Comparison of ENCODE assay signal across 32 mouse cellular contexts in genomic region chr2:121184142-121184541, GRCm38 (mm10).
"Had no signal": no experiment of that assay in that cellular context is flagged by ENCODE, and none has a peak within 500 bp of the region (broad histone marks: within the 10 kb centered on the region; RNA-seq: fewer than 3 reads in every experiment).

No protein-coding gene starts in this region.

- H3K9ac ChIP-seq: heart, embryonic 12.5 days; heart, embryonic 13.5 days; heart, embryonic 15.5 days; hindbrain, embryonic 12.5 days; hindbrain, embryonic 13.5 days; hindbrain, embryonic 14.5 days; hindbrain, embryonic 15.5 days; intestine, embryonic 15.5 days; kidney, embryonic 15.5 days had no signal

- DNase-seq: heart, postnatal 10 days; heart, postnatal 14 days; heart, postnatal 36 days; heart, postnatal 4 days; kidney, adult 11 months; kidney, adult 18-20 months; kidney, adult 2 months; kidney, adult 8-10 months; kidney, adult 9 months; kidney, postnatal 10 days; kidney, postnatal 14 days; kidney, postnatal 36 days; kidney, postnatal 4 days; layer of hippocampus, adult 9-11 months; layer of hippocampus, postnatal 36 days had no signal

- ATAC-seq: hindbrain, embryonic 16.5 days; hindbrain, postnatal 0 days; intestine, embryonic 15.5 days; intestine, embryonic 16.5 days; intestine, postnatal 0 days had no signal

- H3K4me2 ChIP-seq: heart, embryonic 11.5 days; heart, embryonic 12.5 days; heart, embryonic 13.5 days; heart, embryonic 15.5 days; hindbrain, embryonic 12.5 days; hindbrain, embryonic 13.5 days; hindbrain, embryonic 14.5 days; hindbrain, embryonic 15.5 days; intestine, embryonic 15.5 days; kidney, embryonic 15.5 days had no signal

- H3K4me3 ChIP-seq: heart, embryonic 12.5 days; heart, embryonic 13.5 days; heart, embryonic 15.5 days; hindbrain, embryonic 10.5 days; hindbrain, embryonic 12.5 days; hindbrain, embryonic 13.5 days; hindbrain, embryonic 15.5 days; intestine, embryonic 15.5 days; kidney, embryonic 15.5 days; layer of hippocampus, adult 2 months had no signal

- H3K27me3 ChIP-seq: heart, embryonic 12.5 days; heart, embryonic 13.5 days; heart, embryonic 15.5 days; hindbrain, embryonic 12.5 days; hindbrain, embryonic 13.5 days; hindbrain, embryonic 15.5 days; intestine, embryonic 15.5 days; kidney, embryonic 15.5 days had no signal

- H3K27ac ChIP-seq: heart, embryonic 13.5 days; heart, embryonic 15.5 days; hindbrain, embryonic 10.5 days; hindbrain, embryonic 12.5 days; hindbrain, embryonic 13.5 days; hindbrain, embryonic 14.5 days; hindbrain, embryonic 15.5 days; hindbrain, postnatal 0 days; intestine, embryonic 15.5 days; kidney, embryonic 15.5 days; kidney, postnatal 0 days; layer of hippocampus, adult 2 months had no signal

- H3K9me3 ChIP-seq: heart, embryonic 12.5 days; heart, embryonic 13.5 days; heart, embryonic 15.5 days; hindbrain, embryonic 10.5 days; hindbrain, embryonic 12.5 days; hindbrain, embryonic 13.5 days; hindbrain, embryonic 15.5 days; intestine, embryonic 15.5 days; kidney, embryonic 15.5 days had no signal

- H3K4me1 ChIP-seq: heart, embryonic 12.5 days; heart, embryonic 13.5 days; heart, embryonic 15.5 days; hindbrain, embryonic 10.5 days; hindbrain, embryonic 12.5 days; hindbrain, embryonic 13.5 days; hindbrain, embryonic 15.5 days; intestine, embryonic 15.5 days; kidney, embryonic 15.5 days had no signal
